Mouse (Mus musculus): Measurements from ENCODE around the gene Cnbd2. TPM values are rescaled to one million over a fixed set of nuclear protein-coding genes. Genes with fewer than 3 reads are reported as not detected.

Cnbd2 gene
- polyA plus RNA-seq, 1 experiment from 2014 or later: 4.3 TPM

- Histone ChIP-seq H3K27me3 (replicated peaks) (no peaks in the 10 kb centered on the region), H3K4me3 (replicated peaks) (peak overlapping the region; percentile 86), H3K36me3 (0 out of 2 replicates have a peak, but pooled peaks cover 3% of the 10 kb centered on the region), H3K4me2 (peak overlapping the region; percentile 88), H3K9me3 (no peaks in the 10 kb centered on the region), H3K9ac (peak overlapping the region; percentile 90), H3K27ac (peak overlapping the region; percentile 98), H3K4me1 (peaks cover 5% of the 10 kb centered on the region)
- peak; percentile 72 for ATAC-seq (ENCODE audit: insufficient read depth, low FRiP score, low read depth)
- under 1% methylated on average over 52 of the region's 53 CpGs for WGBS
These were observed 233 bp upstream of the Cnbd2 start for GRCm38 (mm10) chr2:156311841-156312291.

GRCm38 (mm10) chr2:156313153-156313552 is 1.1 kb downstream of the Cnbd2 start:
- 55% methylated on average over 3 of the region's 3 CpGs for WGBS
- peak overlapping the region; percentile 88 for H3K4me2 ChIP-seq
- no peak overlapping the region for H3K27ac ChIP-seq
- no peaks in the 10 kb centered on the region for H3K9me3 ChIP-seq
- no peak for ATAC-seq (ENCODE audit: insufficient read depth, low FRiP score, low read depth)
- H3K27me3 ChIP-seq (replicated peaks): no peaks in the 10 kb centered on the region
- H3K36me3 ChIP-seq: 0 out of 2 replicates have a peak, but pooled peaks cover 3% of the 10 kb centered on the region
- H3K4me1 ChIP-seq: peaks cover 5% of the 10 kb centered on the region
- no peak overlapping the region; the same call in 1 of the 2 replicates for H3K9ac ChIP-seq
- peak overlapping the region; percentile 86 for H3K4me3 ChIP-seq (replicated peaks)

- no peaks in the 10 kb centered on the region for H3K9me3 ChIP-seq
- no peak overlapping the region for H3K27ac ChIP-seq
- peaks cover 5% of the 10 kb centered on the region for H3K4me1 ChIP-seq
- no peak overlapping the region for H3K9ac ChIP-seq
- ATAC-seq (ENCODE audit: insufficient read depth, low FRiP score, low read depth): no peak
- no peaks in the 10 kb centered on the region for H3K27me3 ChIP-seq (replicated peaks)
- H3K4me3 ChIP-seq (replicated peaks): no peak overlapping the region
- WGBS: 91% methylated on average over 6 of the region's 6 CpGs
- 0 out of 2 replicates have a peak, but pooled peaks cover 3% of the 10 kb centered on the region for H3K36me3 ChIP-seq
- H3K4me2 ChIP-seq: no peak overlapping the region
These were observed 2.7 kb downstream of the Cnbd2 start for GRCm38 (mm10) chr2:156314811-156315210.

GRCm38 (mm10) chr2:156318491-156318890 is 6.4 kb downstream of the Cnbd2 start:
- Histone ChIP-seq H3K27ac (no peak overlapping the region), H3K4me1 (no peaks in the 10 kb centered on the region), H3K9ac (no peak overlapping the region), H3K36me3 (0 out of 2 replicates have a peak, but pooled peaks cover 3% of the 10 kb centered on the region), H3K4me3 (replicated peaks) (no peak overlapping the region), H3K9me3 (no peaks in the 10 kb centered on the region), H3K4me2 (no peak overlapping the region), H3K27me3 (replicated peaks) (no peaks in the 10 kb centered on the region)
- ATAC-seq (ENCODE audit: insufficient read depth, low FRiP score, low read depth): no peak

- H3K27ac ChIP-seq: no peak overlapping the region
- no peak overlapping the region for H3K4me3 ChIP-seq (replicated peaks)
- H3K9ac ChIP-seq: no peak overlapping the region
- no peaks in the 10 kb centered on the region for H3K27me3 ChIP-seq (replicated peaks)
- peaks cover 10% of the 10 kb centered on the region; the same call in 1 of the 2 replicates for H3K4me1 ChIP-seq
- H3K4me2 ChIP-seq: no peak overlapping the region
- H3K36me3 ChIP-seq: no peaks in the 10 kb centered on the region
- no peak for ATAC-seq (ENCODE audit: insufficient read depth, low FRiP score, low read depth)
- H3K9me3 ChIP-seq: no peaks in the 10 kb centered on the region
- WGBS: 86% methylated on average over 6 of the region's 6 CpGs
These were observed 9.4 kb downstream of the Cnbd2 start for GRCm38 (mm10) chr2:156321538-156321937.

GRCm38 (mm10) chr2:156324116-156324588 is 12.1 kb downstream of the Cnbd2 start:
- peak overlapping the region; percentile 29 for H3K4me2 ChIP-seq
- H3K4me1 ChIP-seq: peaks cover 10% of the 10 kb centered on the region; the same call in 1 of the 2 replicates
- ATAC-seq (ENCODE audit: insufficient read depth, low FRiP score, low read depth): peak; percentile 27; the same call in 1 of the 2 replicates
- H3K27me3 ChIP-seq (replicated peaks): no peaks in the 10 kb centered on the region
- peak overlapping the region; percentile 61 for H3K27ac ChIP-seq
- H3K9ac ChIP-seq: no peak overlapping the region
- 35% methylated on average over 6 of the region's 6 CpGs for WGBS
- H3K9me3 ChIP-seq: no peaks in the 10 kb centered on the region
- no peak overlapping the region for H3K4me3 ChIP-seq (replicated peaks)
- no peaks in the 10 kb centered on the region for H3K36me3 ChIP-seq

GRCm38 (mm10) chr2:156324681-156325080 is 12.6 kb downstream of the Cnbd2 start:
- H3K4me1 ChIP-seq: peaks cover 10% of the 10 kb centered on the region; the same call in 1 of the 2 replicates
- H3K27me3 ChIP-seq (replicated peaks): no peaks in the 10 kb centered on the region
- no peak overlapping the region for H3K4me3 ChIP-seq (replicated peaks)
- 21% methylated on average over 5 of the region's 5 CpGs for WGBS
- H3K4me2 ChIP-seq: peak overlapping the region; percentile 29
- H3K27ac ChIP-seq: peak overlapping the region; percentile 61
- H3K9ac ChIP-seq: no peak overlapping the region
- no peaks in the 10 kb centered on the region for H3K9me3 ChIP-seq
- ATAC-seq (ENCODE audit: insufficient read depth, low FRiP score, low read depth): peak; percentile 56; the same call in 1 of the 2 replicates
- no peaks in the 10 kb centered on the region for H3K36me3 ChIP-seq

- no peaks in the 10 kb centered on the region for H3K36me3 ChIP-seq
- 71% methylated on average over 1 of the region's 1 CpGs for WGBS
- H3K27ac ChIP-seq: no peak overlapping the region
- no peak overlapping the region for H3K9ac ChIP-seq
- H3K4me1 ChIP-seq: no peaks in the 10 kb centered on the region
- no peaks in the 10 kb centered on the region for H3K27me3 ChIP-seq (replicated peaks)
- no peak overlapping the region for H3K4me3 ChIP-seq (replicated peaks)
- H3K4me2 ChIP-seq: no peak overlapping the region
- no peaks in the 10 kb centered on the region for H3K9me3 ChIP-seq
- ATAC-seq (ENCODE audit: insufficient read depth, low FRiP score, low read depth): no peak
These were observed 18.6 kb downstream of the Cnbd2 start for GRCm38 (mm10) chr2:156330681-156331080.

GRCm38 (mm10) chr2:156331446-156331965 is 19.4 kb downstream of the Cnbd2 start:
- Histone ChIP-seq H3K4me1 (no peaks in the 10 kb centered on the region), H3K27me3 (replicated peaks) (no peaks in the 10 kb centered on the region), H3K9me3 (no peaks in the 10 kb centered on the region), H3K4me3 (replicated peaks) (no peak overlapping the region), H3K4me2 (no peak overlapping the region), H3K36me3 (no peaks in the 10 kb centered on the region), H3K27ac (no peak overlapping the region), H3K9ac (no peak overlapping the region)
- ATAC-seq (ENCODE audit: insufficient read depth, low FRiP score, low read depth): no peak
- whole genome bisulfite sequencing: 59% methylated on average over 7 of the region's 7 CpGs

- Histone ChIP-seq H3K4me2 (no peak overlapping the region), H3K4me1 (no peaks in the 10 kb centered on the region), H3K9me3 (no peaks in the 10 kb centered on the region), H3K9ac (no peak overlapping the region), H3K27me3 (replicated peaks) (no peaks in the 10 kb centered on the region), H3K27ac (no peak overlapping the region), H3K36me3 (no peaks in the 10 kb centered on the region), H3K4me3 (replicated peaks) (no peak overlapping the region)
- no peak for ATAC-seq (ENCODE audit: insufficient read depth, low FRiP score, low read depth)
- WGBS: 81% methylated on average over 4 of the region's 4 CpGs
These were observed 28.0 kb downstream of the Cnbd2 start for GRCm38 (mm10) chr2:156340078-156340477.

- Histone ChIP-seq H3K4me3 (replicated peaks) (no peak overlapping the region), H3K4me2 (no peak overlapping the region), H3K27ac (no peak overlapping the region), H3K9ac (no peak overlapping the region), H3K27me3 (replicated peaks) (no peaks in the 10 kb centered on the region), H3K9me3 (no peaks in the 10 kb centered on the region), H3K4me1 (no peaks in the 10 kb centered on the region), H3K36me3 (no peaks in the 10 kb centered on the region)
- WGBS: 56% methylated on average over 12 of the region's 12 CpGs
- ATAC-seq (ENCODE audit: insufficient read depth, low FRiP score, low read depth): no peak
These were observed 32.9 kb downstream of the Cnbd2 start for GRCm38 (mm10) chr2:156344775-156345532.

- Histone ChIP-seq H3K27ac (no peak overlapping the region), H3K27me3 (replicated peaks) (no peaks in the 10 kb centered on the region), H3K9ac (no peak overlapping the region), H3K4me3 (replicated peaks) (no peak overlapping the region), H3K4me2 (no peak overlapping the region), H3K4me1 (no peaks in the 10 kb centered on the region), H3K36me3 (no peaks in the 10 kb centered on the region), H3K9me3 (no peaks in the 10 kb centered on the region)
- no peak for ATAC-seq (ENCODE audit: insufficient read depth, low FRiP score, low read depth)
- 68% methylated on average over 4 of the region's 4 CpGs for WGBS
These were observed 36.7 kb downstream of the Cnbd2 start for GRCm38 (mm10) chr2:156348812-156349211.
